Mouse (Mus musculus) thymus, adult 2 months (tissue): ENCODE results near the gene Wdr26.

Source experiments
- CTCF ChIP-seq: fragments of 200-500 bp; IDR thresholded peaks from 2 replicates; pipeline ENCODE4 v1.5.1; 2012; ENCODE audit warnings: mild to moderate bottlenecking, control low read depth, low read length, moderate library complexity, borderline replicate concordance; ENCODE audit not compliant: control insufficient read depth, poor library complexity, insufficient read depth; ENCODE audit errors: extremely low read depth
- POLR2A ChIP-seq: fragments of 200-500 bp; IDR thresholded peaks from 2 replicates; pipeline ENCODE4 v1.6.1; 2012; ENCODE audit warnings: mild to moderate bottlenecking, low read length, control low read depth, moderate library complexity; ENCODE audit not compliant: control insufficient read depth, poor library complexity, insufficient read depth; ENCODE audit errors: extremely low read depth

- TF ChIP-seq POLR2A (no peak), CTCF (no peak)
Measured at GRCm38 (mm10) chr1:181230731-181231148, 18.9 kb upstream of the Wdr26 start.
